Mouse (Mus musculus): ENCODE measurements around the gene Rbm20.

- TF ChIP-seq HCFC1 (IDR thresholded peaks at IDR 0.05; ENCODE audit: borderline replicate concordance, insufficient read depth, low read length) (no peak), MAFK (IDR thresholded peaks at IDR 0.05; ENCODE audit: insufficient read depth, low read depth, low read length) (no peak), CHD2 (IDR thresholded peaks at IDR 0.05; ENCODE audit: low read depth, low read length) (no peak), ZNF384 (IDR thresholded peaks at IDR 0.05; ENCODE audit: low read depth, low read length) (no peak), ZC3H11A (IDR thresholded peaks at IDR 0.05; ENCODE audit: borderline replicate concordance, low read depth, low read length) (no peak)
These were observed 74.5 kb downstream of the Rbm20 start for GRCm38 (mm10) chr19:53751420-53752185.
